Mouse (Mus musculus) liver, embryonic 14.5 days (tissue): ENCODE results near the gene Art5.

ENCODE experiments used
- CTCF ChIP-seq: IDR thresholded peaks from 2 replicates; pipeline ENCODE4 v1.5.1; 2016; ENCODE audit warnings: antibody characterized with exemption, low read depth, control low read depth
- EP300 ChIP-seq: IDR thresholded peaks from 2 replicates; pipeline ENCODE4 v1.6.1; 2016; ENCODE audit warnings: antibody characterized with exemption, low read depth

GRCm38 (mm10) chr7:102076714-102077296, 32.5 kb downstream of the Art5 start:
- TF ChIP-seq CTCF, result peak; percentile 79
- TF ChIP-seq EP300, result no peak
